Mouse (Mus musculus) lung, postnatal 10 days (tissue): ENCODE data around the gene Szt2.

Source experiments
- DNase-seq: peaks from one replicate; pipeline ENCODE4 v3.0.0; 2021

Szt2 gene

GRCm38 (mm10) chr4:118410871-118411270 is 1.8 kb upstream of the Szt2 start:
- DNase-seq: no peak

GRCm38 (mm10) chr4:118402701-118403100 is 6.4 kb downstream of the Szt2 start:
- DNase-seq: no peak

GRCm38 (mm10) chr4:118401918-118402317 is 7.2 kb downstream of the Szt2 start:
- DNase-seq: no peak

DNA sequence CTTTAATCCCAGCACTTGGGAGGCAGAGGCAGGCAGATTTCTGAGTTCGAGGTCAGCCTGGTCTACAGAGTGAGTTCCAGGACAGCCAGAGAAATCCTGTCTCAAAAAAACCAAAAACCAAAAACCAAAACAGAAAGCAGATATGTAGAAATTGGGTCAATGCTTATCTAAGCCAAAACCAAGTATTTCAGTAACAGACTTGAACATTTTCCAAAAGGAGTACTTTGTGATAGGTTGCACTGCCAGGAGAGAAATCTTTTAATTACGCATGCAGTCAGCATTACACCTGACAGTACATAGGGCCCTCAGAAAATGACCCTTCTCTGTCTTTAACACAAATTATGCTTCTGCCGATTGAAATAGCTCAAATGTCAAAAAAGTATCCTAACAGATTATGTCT is 7.7 kb downstream of the Szt2 start:
- no peak for DNase-seq

DNA sequence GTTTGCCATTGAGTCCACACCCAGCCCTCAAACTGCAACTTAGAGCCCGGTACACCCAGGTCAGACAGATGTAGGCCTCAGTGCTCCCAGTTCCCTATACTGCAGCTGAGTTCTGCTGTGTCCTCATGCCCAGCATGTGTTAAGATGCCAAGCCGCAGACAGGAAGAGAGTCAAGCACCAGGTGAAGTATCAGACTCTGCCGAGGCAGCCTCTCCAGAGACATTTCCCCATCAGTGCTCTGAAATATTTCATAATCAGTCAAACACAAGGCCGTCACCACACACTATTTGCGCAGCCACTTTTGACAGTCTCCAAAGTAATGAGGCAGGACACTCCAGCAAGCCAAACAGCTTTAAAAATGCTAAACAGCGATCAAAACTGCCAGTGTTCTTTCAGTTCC is 10.7 kb downstream of the Szt2 start:
- DNase-seq: peak; percentile 48

- DNase-seq: peak; percentile 31
These were observed 12.6 kb downstream of the Szt2 start for GRCm38 (mm10) chr4:118396433-118396832.

DNA sequence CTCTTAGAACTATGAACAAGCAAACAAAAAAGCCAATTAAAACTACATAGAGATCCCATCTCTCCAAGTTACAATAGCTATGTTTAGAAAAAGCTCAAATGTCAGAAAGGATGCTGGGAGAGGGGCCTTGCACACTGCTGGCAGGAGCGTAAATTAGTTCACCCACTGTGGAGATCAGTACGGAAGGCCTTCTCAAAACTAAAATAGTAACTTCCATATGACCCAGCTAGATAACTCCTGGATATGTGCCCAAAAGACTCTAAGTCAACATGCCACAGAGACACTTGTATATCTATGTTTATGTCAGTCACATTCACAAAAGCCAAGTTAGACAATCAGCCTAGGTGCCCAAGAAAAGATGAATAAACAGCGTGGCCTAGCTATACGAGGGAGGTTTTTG is 13.8 kb downstream of the Szt2 start:
- no peak for DNase-seq

GRCm38 (mm10) chr4:118394505-118394904 is 14.6 kb downstream of the Szt2 start:
- DNase-seq: no peak

GRCm38 (mm10) chr4:118390146-118390545 is 18.9 kb downstream of the Szt2 start:
- DNase-seq: no peak

GRCm38 (mm10) chr4:118387316-118387715 is 21.8 kb downstream of the Szt2 start:
- DNase-seq: no peak

GRCm38 (mm10) chr4:118383271-118383670 is 25.8 kb downstream of the Szt2 start:
- DNase-seq: no peak

GRCm38 (mm10) chr4:118375999-118376398 is 33.1 kb downstream of the Szt2 start:
- no peak for DNase-seq

DNA sequence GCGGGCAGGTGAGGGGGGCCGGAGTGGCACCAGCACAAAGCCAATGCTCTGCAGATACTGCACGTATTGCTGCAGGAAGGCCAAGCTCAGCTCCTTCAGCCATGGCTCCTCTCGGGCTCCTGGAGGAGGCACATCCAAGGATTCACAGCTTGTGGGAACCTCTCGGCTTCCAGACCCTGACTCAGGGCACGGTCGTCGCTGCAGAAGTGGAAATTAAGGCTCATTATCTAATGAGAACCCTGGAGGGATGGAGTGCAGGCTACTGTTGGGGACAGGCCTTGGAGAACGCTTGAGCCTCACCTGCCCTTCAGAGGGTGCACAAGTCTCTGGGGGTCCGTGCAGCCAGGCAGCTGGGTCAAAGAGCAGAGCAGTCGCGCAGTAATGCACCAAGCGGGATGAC is 37.3 kb downstream of the Szt2 start:
- DNase-seq: no peak

DNA sequence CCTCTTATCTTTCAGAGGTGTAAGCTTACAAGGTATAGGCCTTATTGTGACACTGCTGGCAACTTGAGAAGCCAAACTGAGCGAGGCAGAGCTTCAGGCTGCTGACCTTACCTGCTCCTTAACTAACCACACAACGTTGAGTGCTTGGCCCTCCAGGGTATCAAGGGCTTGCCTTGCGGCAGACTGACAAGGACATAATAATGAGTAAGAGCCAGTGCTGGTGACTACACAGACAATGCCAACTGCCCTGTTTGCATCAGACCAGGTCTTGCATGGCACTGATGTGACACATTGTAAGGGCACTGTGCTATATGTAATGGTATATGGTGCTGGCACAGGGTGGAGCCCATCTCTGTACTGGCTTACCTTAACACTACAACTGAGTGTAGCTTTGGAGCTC is 40.5 kb downstream of the Szt2 start:
- DNase-seq: no peak

GRCm38 (mm10) chr4:118367551-118367950 is 41.5 kb downstream of the Szt2 start:
- DNase-seq: no peak

DNA sequence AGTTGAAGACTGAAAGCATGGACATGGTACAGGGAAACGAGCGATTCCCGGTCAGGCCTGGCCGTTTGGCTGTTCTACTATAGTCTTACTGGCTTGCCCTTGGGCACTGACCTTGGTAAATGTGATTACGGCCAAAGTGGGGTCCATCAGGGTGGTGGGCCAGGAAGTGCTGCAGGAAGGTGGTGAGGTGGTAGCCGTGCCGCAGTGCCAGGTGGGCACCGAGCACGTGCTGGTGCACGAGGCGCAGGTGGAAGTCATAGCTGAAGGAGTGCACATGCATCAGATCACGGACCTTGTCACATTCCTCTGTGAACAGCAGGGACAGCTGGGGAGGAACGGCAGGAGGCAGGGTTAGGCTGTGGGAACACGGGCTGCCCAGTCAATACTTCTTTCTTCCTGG is 43.1 kb downstream of the Szt2 start:
- DNase-seq: no peak

DNA sequence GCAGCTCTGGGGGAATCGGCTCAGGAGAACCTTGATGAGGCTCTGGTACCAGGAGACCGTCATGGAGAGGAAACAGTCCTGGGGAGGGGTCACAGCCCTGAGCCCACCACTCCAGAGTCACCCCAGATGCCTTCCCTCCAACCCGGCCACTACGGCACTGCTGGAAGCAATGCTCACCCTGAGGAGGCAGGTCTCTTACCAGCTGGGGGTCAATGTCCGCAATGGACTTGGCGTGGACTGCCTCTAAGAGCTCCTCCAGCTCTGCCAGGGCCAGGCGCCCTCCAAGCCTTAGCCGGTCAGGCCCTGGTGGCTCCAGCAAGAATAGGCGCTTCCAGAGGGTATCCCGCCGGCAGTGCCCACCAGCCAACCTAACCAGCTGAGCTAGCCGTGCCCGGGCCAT is 44.4 kb downstream of the Szt2 start:
- DNase-seq: no peak

GRCm38 (mm10) chr4:118363985-118364384 is 45.1 kb downstream of the Szt2 start:
- DNase-seq: no peak

DNA sequence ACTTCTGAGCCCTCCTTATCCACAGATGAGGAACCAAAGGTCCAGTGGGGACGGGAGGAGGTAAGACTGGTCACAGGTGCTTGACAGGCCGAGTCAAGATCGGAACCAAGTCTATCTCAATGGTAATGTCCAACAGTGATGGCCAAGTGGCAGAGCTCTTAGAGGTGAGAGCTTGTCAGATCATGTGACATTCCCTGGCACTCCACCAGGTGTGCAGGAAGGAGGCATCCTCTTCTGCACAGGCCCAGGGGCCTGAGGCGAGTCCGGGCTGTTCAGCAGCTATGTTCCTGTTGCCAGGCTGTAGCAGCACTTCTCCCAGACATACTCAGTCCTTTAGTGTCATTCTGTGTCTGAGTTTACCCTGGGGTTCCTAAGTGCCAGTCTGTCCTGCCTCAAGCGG is 46.2 kb downstream of the Szt2 start:
- no peak for DNase-seq

DNA sequence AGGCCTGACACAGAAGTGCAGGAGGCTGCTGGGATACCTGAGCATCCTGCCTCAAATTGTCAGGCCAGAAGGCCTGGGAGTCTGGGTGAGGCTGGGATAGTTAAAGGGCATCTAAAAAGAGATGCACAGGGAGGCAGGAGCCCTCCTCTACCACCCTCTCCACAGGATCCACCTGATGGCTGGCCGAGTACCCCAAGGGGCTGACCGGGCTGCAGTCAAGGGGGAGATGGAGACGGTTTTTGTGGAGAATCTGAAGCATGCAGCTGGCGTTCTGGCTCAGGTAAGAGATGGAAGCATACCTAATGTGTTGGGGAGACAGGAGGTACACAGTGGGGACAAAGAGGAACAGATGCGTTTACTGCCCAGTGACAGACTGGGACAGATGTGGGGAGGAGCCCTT is 47.6 kb downstream of the Szt2 start:
- no peak for DNase-seq

- peak; percentile 83 for DNase-seq
These were observed 49.0 kb downstream of the Szt2 start for GRCm38 (mm10) chr4:118359896-118360720.

- no peak for DNase-seq
These were observed 49.7 kb downstream of the Szt2 start for GRCm38 (mm10) chr4:118359211-118359895.

- DNase-seq: no peak
These were observed 50.7 kb downstream of the Szt2 start for GRCm38 (mm10) chr4:118358159-118358895.

- no peak for DNase-seq
These were observed 51.6 kb downstream of the Szt2 start for GRCm38 (mm10) chr4:118357504-118357903.
